Mouse (Mus musculus) lung, embryonic 14.5 days (tissue): ENCODE data around the gene Dnajc21. TPM values are rescaled to one million over a fixed set of nuclear protein-coding genes. Genes with fewer than 3 reads are reported as not detected.
A peak's percentile ranks its signal among the peaks of the same experiment; 100 is the strongest.

Experiments used
- ATAC-seq: fragments of 200-750 bp; cut with Nextera tagmentation; 2 replicates; pipeline ENCODE4 v1.8.0; 2017; ENCODE audit warnings: mild to moderate bottlenecking, moderate TSS enrichment, moderate library complexity; ENCODE audit not compliant: insufficient read depth
- DNase-seq: peaks from one replicate; pipeline ENCODE4 v3.0.0-alpha.2; 2015
- H3K27ac ChIP-seq: fragments of 300-500 bp; sonication (generic); 2 replicates; pipeline ENCODE4 v1.5.1; 2014; ENCODE audit warnings: low read depth, mild to moderate bottlenecking, moderate library complexity
- H3K27me3 ChIP-seq: fragments of 300-500 bp; sonication (generic); 2 replicates; pipeline ENCODE4 v1.6.1; 2014; ENCODE audit warnings: low read length, control low read depth; ENCODE audit not compliant: insufficient read depth
- H3K36me3 ChIP-seq: fragments of 300-500 bp; sonication (generic); 2 replicates; pipeline ENCODE4 v1.6.1; 2014; ENCODE audit warnings: control low read depth; ENCODE audit not compliant: insufficient read depth
- H3K4me1 ChIP-seq: fragments of 300-500 bp; sonication (generic); 2 replicates; pipeline ENCODE4 v1.6.1; 2014; ENCODE audit warnings: antibody characterized with exemption, control low read depth; ENCODE audit not compliant: insufficient read depth
- H3K4me2 ChIP-seq: fragments of 300-500 bp; sonication (generic); 2 replicates; pipeline ENCODE4 v1.6.1; 2014; ENCODE audit warnings: mild to moderate bottlenecking
- H3K4me3 ChIP-seq: fragments of 300-500 bp; sonication (generic); 2 replicates; pipeline ENCODE4 v1.5.1; 2014; ENCODE audit warnings: low read depth, low read length
- H3K9ac ChIP-seq: fragments of 300-500 bp; sonication (generic); 2 replicates; pipeline ENCODE4 v1.6.1; 2014
- H3K9me3 ChIP-seq: fragments of 300-500 bp; sonication (generic); 2 replicates; pipeline ENCODE4 v1.6.1; 2016; ENCODE audit warnings: low read depth, low read length, control low read depth
- CTCF ChIP-seq: IDR thresholded peaks from 2 replicates; pipeline ENCODE4 v1.5.1; 2016; ENCODE audit warnings: antibody characterized with exemption, low read depth
- WGBS: fragments of 180-500 bp; shearing (Covaris S2); extraction: QIAGEN DNeasy Blood & Tissue Kit; methylation state at CpG from one replicate; pipeline ENCODE4 v1.1.7; 2014; 5-methylcytosine and 5-hydroxymethylcytosine counted together
- polyA plus RNA-seq: library from polyadenylated mRNA; unstranded; fragments of >200 nt; fragmentation: Nextera tagmentation; extraction: Ambion mirVana; gene quantifications from 2 replicates; pipeline ENCODE4 v1.2.1, GENCODE M21; 2014

Dnajc21 gene
- polyA plus RNA-seq, 1 experiment from 2014 or later, result 17.9 TPM

GRCm38 (mm10) chr15:10495944-10496343 is 25.6 kb upstream of the Dnajc21 start:
- H3K27me3 ChIP-seq, result no peaks in the 10 kb centered on the region
- peaks cover 27% of the 10 kb centered on the region for H3K36me3 ChIP-seq
- TF ChIP-seq CTCF, result no peak
- H3K4me1 ChIP-seq, result no peaks in the 10 kb centered on the region
- 89% methylated on average over 11 of the region's 11 CpGs for whole genome bisulfite sequencing
- no peaks in the 10 kb centered on the region for H3K9me3 ChIP-seq
- no peak overlapping the region for H3K4me3 ChIP-seq
- H3K27ac ChIP-seq, result no peak overlapping the region
- ATAC-seq, result no peak
- H3K4me2 ChIP-seq, result no peak overlapping the region
- DNase-seq, result no peak
- H3K9ac ChIP-seq, result no peak overlapping the region

- Histone ChIP-seq H3K9me3 (no peaks in the 10 kb centered on the region), H3K27me3 (no peaks in the 10 kb centered on the region), H3K4me2 (no peak overlapping the region), H3K27ac (no peak overlapping the region), H3K4me1 (no peaks in the 10 kb centered on the region), H3K9ac (no peak overlapping the region), H3K4me3 (no peak overlapping the region), H3K36me3 (peaks cover 21% of the 10 kb centered on the region)
- DNase-seq (no peak), ATAC-seq (no peak)
- TF ChIP-seq CTCF, result no peak
- WGBS, result 90% methylated on average over 5 of the region's 5 CpGs
Observed at GRCm38 (mm10) chr15:10490101-10490500, 19.8 kb upstream of the Dnajc21 start.

- TF ChIP-seq CTCF, result no peak
- H3K27ac ChIP-seq, result no peak overlapping the region
- H3K9ac ChIP-seq, result no peak overlapping the region
- H3K36me3 ChIP-seq, result peaks cover 20% of the 10 kb centered on the region
- WGBS, result 60% methylated on average over 2 of the region's 2 CpGs
- no peak for DNase-seq
- H3K4me2 ChIP-seq, result peak overlapping the region; percentile 81
- H3K27me3 ChIP-seq, result no peaks in the 10 kb centered on the region
- no peaks in the 10 kb centered on the region for H3K4me1 ChIP-seq
- H3K4me3 ChIP-seq, result peak overlapping the region; percentile 83
- H3K9me3 ChIP-seq, result no peaks in the 10 kb centered on the region
- ATAC-seq, result no peak
Observed at GRCm38 (mm10) chr15:10487246-10487645, 16.9 kb upstream of the Dnajc21 start.

GRCm38 (mm10) chr15:10486365-10486839 is 16.1 kb upstream of the Dnajc21 start:
- peak; percentile 64 for ATAC-seq
- peak overlapping the region; percentile 79 for H3K27ac ChIP-seq
- no peaks in the 10 kb centered on the region for H3K27me3 ChIP-seq

GRCm38 (mm10) chr15:10485484-10486364 is 15.4 kb upstream of the Dnajc21 start, which contains the start of the genes Brix1 and Rad1:
Gene Brix1, minus strand, starts transcription at chr15:10485947.
Gene Rad1, plus strand, starts transcription at chr15:10486018.
- H3K4me1 ChIP-seq, result no peaks in the 10 kb centered on the region
- no peaks in the 10 kb centered on the region for H3K9me3 ChIP-seq
- peak within 1 kb of the TSS; percentile 87 for H3K4me2 ChIP-seq
- H3K27me3 ChIP-seq, result no peaks in the 10 kb centered on the region
- H3K4me3 ChIP-seq, result peak within 1 kb of the TSS; percentile 83
- H3K9ac ChIP-seq, result peak within 1 kb of the TSS; percentile 79
- H3K36me3 ChIP-seq, result peaks cover 23% of the 10 kb centered on the region
- peak; percentile 6; the same call in 1 of the 2 replicates for TF ChIP-seq CTCF
- WGBS, result under 1% methylated on average over 58 of the region's 58 CpGs
- ATAC-seq (peak; percentile 100), DNase-seq (peak; percentile 98)
- H3K27ac ChIP-seq, result peak within 1 kb of the TSS; percentile 79

More at GRCm38 (mm10) chr15:10486365-10486839, 16.1 kb upstream of the Dnajc21 start:
- Histone ChIP-seq H3K9ac (peak overlapping the region; percentile 79), H3K4me1 (no peaks in the 10 kb centered on the region), H3K9me3 (no peaks in the 10 kb centered on the region), H3K36me3 (peaks cover 21% of the 10 kb centered on the region), H3K4me3 (peak overlapping the region; percentile 83), H3K4me2 (peak overlapping the region; percentile 81)
- 1% methylated on average over 18 of the region's 18 CpGs for WGBS
- no peak for TF ChIP-seq CTCF
- DNase-seq, result peak; percentile 27

GRCm38 (mm10) chr15:10470941-10471340 is 625 bp upstream of the Dnajc21 start:
- 0 out of 2 replicates have a peak, but pooled peaks have one; percentile 1 for ATAC-seq

GRCm38 (mm10) chr15:10469641-10470150 is 620 bp downstream of the Dnajc21 start:
- DNase-seq, result no peak
- H3K4me2 ChIP-seq, result peak overlapping the region; percentile 69
- under 1% methylated on average over 40 of the region's 40 CpGs for WGBS
- peak overlapping the region; percentile 75; the same call in 1 of the 2 replicates for H3K27ac ChIP-seq
- no peaks in the 10 kb centered on the region for H3K36me3 ChIP-seq
- no peaks in the 10 kb centered on the region; the same call in 1 of the 2 replicates for H3K4me1 ChIP-seq
- peak overlapping the region; percentile 78 for H3K9ac ChIP-seq
- no peaks in the 10 kb centered on the region for H3K27me3 ChIP-seq
- TF ChIP-seq CTCF, result no peak
- no peaks in the 10 kb centered on the region for H3K9me3 ChIP-seq
- ATAC-seq, result peak; percentile 12; the same call in 1 of the 2 replicates
- peak overlapping the region; percentile 80 for H3K4me3 ChIP-seq

More at GRCm38 (mm10) chr15:10470941-10471340, 625 bp upstream of the Dnajc21 start:
- Histone ChIP-seq H3K27me3 (no peaks in the 10 kb centered on the region), H3K36me3 (peaks cover 10% of the 10 kb centered on the region), H3K4me2 (peak overlapping the region; percentile 69), H3K4me3 (peak overlapping the region; percentile 80), H3K4me1 (no peaks in the 10 kb centered on the region; the same call in 1 of the 2 replicates), H3K9ac (peak overlapping the region; percentile 78), H3K27ac (no peak overlapping the region; the same call in 1 of the 2 replicates), H3K9me3 (no peaks in the 10 kb centered on the region)
- WGBS, result 16% methylated on average over 3 of the region's 3 CpGs
- no peak for TF ChIP-seq CTCF
- peak; percentile 15 for DNase-seq
